Mouse (Mus musculus): Measurements from ENCODE around the gene Dgkh. TPM values are rescaled to one million over a fixed set of nuclear protein-coding genes. Genes with fewer than 3 reads are reported as not detected.

Gene Dgkh
- polyA plus RNA-seq, 1 experiment from 2014 or later = 2.8 TPM

DNA sequence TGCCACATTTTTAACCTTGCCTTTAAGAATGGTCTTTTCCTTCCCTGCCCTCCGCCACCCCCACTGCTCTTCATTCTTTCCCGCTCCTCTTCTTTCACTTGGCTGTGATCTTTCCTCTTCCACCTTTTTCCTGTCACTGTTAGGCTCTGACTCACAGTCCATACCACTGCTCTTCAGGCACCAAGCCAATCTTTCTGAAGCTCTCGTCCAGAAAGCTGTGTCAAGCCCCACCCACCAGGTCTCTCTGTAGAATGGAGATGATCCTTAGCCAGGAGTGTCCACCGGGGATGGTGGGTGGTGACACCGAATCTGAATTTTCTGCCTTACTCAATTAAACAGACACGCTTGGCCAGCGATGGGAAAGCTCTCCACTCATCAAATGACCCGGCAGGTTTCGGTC lies 58.0 kb downstream of the Dgkh start:
- no peak overlapping the region for H3K9ac ChIP-seq (ENCODE audit: low read length)
- H3K4me3 ChIP-seq (ENCODE audit: control insufficient read depth in 1 of 2, insufficient read depth in 1 of 2, low read depth in 1 of 2, low read length in 2 of 2) = no peak overlapping the region
- H3K27ac ChIP-seq (replicated peaks in 1 of 2; ENCODE audit: control insufficient read depth in 1 of 2, insufficient read depth in 1 of 2, low read depth in 2 of 2, low read length in 2 of 2) = no peak overlapping the region
- peaks cover 4 to 14% of the 10 kb centered on the region in 2 experiments for H3K4me1 ChIP-seq (ENCODE audit: control insufficient read depth in 2 of 2, insufficient read depth in 2 of 2, low read length in 2 of 2)
- no peaks in the 10 kb centered on the region for H3K27me3 ChIP-seq (ENCODE audit: control insufficient read depth, insufficient read depth, low read length)
- no peak for ATAC-seq (ENCODE audit: insufficient number of reproducible peaks, insufficient read depth, low FRiP score, low read depth)
- H3K9me3 ChIP-seq (ENCODE audit: control insufficient read depth, low read length) = no peaks in the 10 kb centered on the region
- WGBS = 68% methylated on average over 9 of the region's 9 CpGs
- no peak overlapping the region for H3K4me2 ChIP-seq (ENCODE audit: low read length)
- H3K36me3 ChIP-seq (ENCODE audit: control insufficient read depth, insufficient read depth, low read length) = no peaks in the 10 kb centered on the region

DNA sequence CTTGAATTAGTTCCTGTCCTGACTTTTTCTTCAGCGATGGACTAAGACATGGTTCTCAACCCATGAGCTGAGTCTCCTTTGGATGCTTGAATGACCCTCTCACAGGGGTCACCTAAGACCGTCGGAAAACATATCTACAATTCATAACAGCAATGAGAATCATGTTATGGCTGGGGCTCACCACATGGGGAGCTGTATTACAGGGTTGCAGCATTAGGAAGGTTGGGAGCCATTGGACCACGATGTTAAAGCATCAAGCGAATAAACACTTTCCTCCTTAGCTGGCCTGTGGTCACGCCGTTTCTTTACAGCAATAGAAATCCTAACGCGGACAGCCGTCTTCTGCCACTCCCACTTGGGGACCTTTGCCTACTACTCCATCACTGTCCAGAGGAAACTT lies 62.6 kb downstream of the Dgkh start:
- 75% methylated on average over 10 of the region's 10 CpGs for WGBS
- no peak overlapping the region for H3K4me3 ChIP-seq (ENCODE audit: control insufficient read depth in 1 of 2, insufficient read depth in 1 of 2, low read depth in 1 of 2, low read length in 2 of 2)
- H3K9me3 ChIP-seq (ENCODE audit: control insufficient read depth, low read length) = no peaks in the 10 kb centered on the region
- no peaks in the 10 kb centered on the region for H3K36me3 ChIP-seq (ENCODE audit: control insufficient read depth, insufficient read depth, low read length)
- H3K9ac ChIP-seq (ENCODE audit: low read length) = no peak overlapping the region
- no peaks in the 10 kb centered on the region for H3K27me3 ChIP-seq (ENCODE audit: control insufficient read depth, insufficient read depth, low read length)
- H3K4me1 ChIP-seq (ENCODE audit: control insufficient read depth in 2 of 2, insufficient read depth in 2 of 2, low read length in 2 of 2) = peaks cover 2 to 4% of the 10 kb centered on the region in 2 experiments; a peak in 1 of 4 replicates
- H3K27ac ChIP-seq (replicated peaks in 1 of 2; ENCODE audit: control insufficient read depth in 1 of 2, insufficient read depth in 1 of 2, low read depth in 2 of 2, low read length in 2 of 2) = no peak overlapping the region
- H3K4me2 ChIP-seq (ENCODE audit: low read length) = no peak overlapping the region
- no peak for ATAC-seq (ENCODE audit: insufficient number of reproducible peaks, insufficient read depth, low FRiP score, low read depth)

DNA sequence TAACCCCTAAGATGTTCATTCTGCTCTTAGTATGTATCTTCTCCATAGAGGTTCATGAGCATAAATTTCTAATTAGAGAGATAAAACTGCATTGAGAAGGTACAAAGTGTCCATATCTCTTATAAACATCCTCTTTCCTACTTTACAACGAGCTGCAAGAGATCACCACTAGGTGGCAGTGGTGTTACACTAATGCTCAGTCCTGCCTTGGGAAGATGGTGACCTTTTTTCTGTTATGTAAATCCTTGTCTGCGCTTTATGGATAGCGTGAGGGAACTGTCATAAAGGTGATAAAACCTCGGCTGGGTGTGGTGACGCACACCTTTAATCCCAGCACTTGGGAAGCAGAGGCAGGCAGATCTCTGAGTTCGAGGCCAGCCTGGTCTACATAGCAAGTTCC lies 64.3 kb downstream of the Dgkh start:
- Histone ChIP-seq H3K4me1 (ENCODE audit: control insufficient read depth in 2 of 2, insufficient read depth in 2 of 2, low read length in 2 of 2) (no peaks in the 10 kb centered on the region; a peak in 1 of 4 replicates), H3K4me2 (ENCODE audit: low read length) (no peak overlapping the region), H3K9me3 (ENCODE audit: control insufficient read depth, low read length) (no peaks in the 10 kb centered on the region), H3K27me3 (ENCODE audit: control insufficient read depth, insufficient read depth, low read length) (no peaks in the 10 kb centered on the region), H3K4me3 (ENCODE audit: control insufficient read depth in 1 of 2, insufficient read depth in 1 of 2, low read depth in 1 of 2, low read length in 2 of 2) (no peak overlapping the region), H3K36me3 (ENCODE audit: control insufficient read depth, insufficient read depth, low read length) (no peaks in the 10 kb centered on the region), H3K27ac (replicated peaks in 1 of 2; ENCODE audit: control insufficient read depth in 1 of 2, insufficient read depth in 1 of 2, low read depth in 2 of 2, low read length in 2 of 2) (no peak overlapping the region), H3K9ac (ENCODE audit: low read length) (no peak overlapping the region)
- ATAC-seq (ENCODE audit: insufficient number of reproducible peaks, insufficient read depth, low FRiP score, low read depth) = no peak
- WGBS = 18% methylated on average over 6 of the region's 6 CpGs

DNA sequence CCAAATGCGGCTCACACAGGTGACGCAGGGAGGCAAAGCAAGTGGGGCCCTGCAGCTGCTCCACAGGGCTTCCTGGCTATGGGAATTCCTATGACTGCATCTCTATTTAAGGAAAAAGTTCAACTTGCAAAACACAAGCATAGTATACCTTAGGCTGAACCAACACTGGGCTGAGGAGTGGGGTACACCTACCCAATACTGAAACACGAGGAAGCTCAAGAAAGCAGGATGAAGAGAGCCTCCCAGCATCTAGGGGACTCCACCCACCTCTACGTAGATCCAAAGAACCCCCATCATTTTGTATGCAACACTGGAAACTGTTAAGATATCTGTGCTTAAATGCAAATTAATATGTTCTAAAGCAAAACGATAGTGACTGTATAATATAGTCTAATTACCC lies 64.8 kb downstream of the Dgkh start:
- H3K9me3 ChIP-seq (ENCODE audit: control insufficient read depth, low read length) = no peaks in the 10 kb centered on the region
- H3K27me3 ChIP-seq (ENCODE audit: control insufficient read depth, insufficient read depth, low read length) = no peaks in the 10 kb centered on the region
- WGBS = 49% methylated on average over 5 of the region's 5 CpGs
- H3K36me3 ChIP-seq (ENCODE audit: control insufficient read depth, insufficient read depth, low read length) = no peaks in the 10 kb centered on the region
- H3K27ac ChIP-seq (replicated peaks in 1 of 2; ENCODE audit: control insufficient read depth in 1 of 2, insufficient read depth in 1 of 2, low read depth in 2 of 2, low read length in 2 of 2) = no peak overlapping the region
- no peak overlapping the region for H3K4me3 ChIP-seq (ENCODE audit: control insufficient read depth in 1 of 2, insufficient read depth in 1 of 2, low read depth in 1 of 2, low read length in 2 of 2)
- ATAC-seq (ENCODE audit: insufficient number of reproducible peaks, insufficient read depth, low FRiP score, low read depth) = no peak
- H3K4me1 ChIP-seq (ENCODE audit: control insufficient read depth in 2 of 2, insufficient read depth in 2 of 2, low read length in 2 of 2) = no peaks in the 10 kb centered on the region; a peak in 1 of 4 replicates
- no peak overlapping the region for H3K4me2 ChIP-seq (ENCODE audit: low read length)
- H3K9ac ChIP-seq (ENCODE audit: low read length) = no peak overlapping the region

DNA sequence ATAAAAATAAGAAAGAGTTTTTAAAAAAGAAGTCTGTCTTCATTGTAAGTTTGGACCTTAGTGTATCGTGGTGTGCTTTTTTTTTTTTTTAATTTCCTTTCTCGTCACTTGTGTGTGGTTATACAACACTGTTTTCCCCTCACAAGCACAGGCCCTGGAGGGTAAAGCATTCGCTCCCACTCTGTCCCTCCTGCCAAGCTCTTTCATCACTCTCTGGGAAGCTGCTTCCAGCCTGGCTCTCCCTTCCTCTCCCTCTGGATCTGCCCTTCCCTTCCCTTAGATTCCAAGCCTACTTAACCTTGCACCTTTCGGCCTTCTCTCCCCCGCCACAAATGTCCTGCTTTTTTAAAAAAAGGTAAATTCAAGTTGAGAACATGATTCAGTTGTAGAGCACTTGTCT lies 69.9 kb downstream of the Dgkh start:
- Histone ChIP-seq H3K27ac (replicated peaks in 1 of 2; ENCODE audit: control insufficient read depth in 1 of 2, insufficient read depth in 1 of 2, low read depth in 2 of 2, low read length in 2 of 2) (no peak overlapping the region), H3K4me3 (ENCODE audit: control insufficient read depth in 1 of 2, insufficient read depth in 1 of 2, low read depth in 1 of 2, low read length in 2 of 2) (no peak overlapping the region), H3K4me1 (ENCODE audit: control insufficient read depth in 2 of 2, insufficient read depth in 2 of 2, low read length in 2 of 2) (no peaks in the 10 kb centered on the region), H3K9ac (ENCODE audit: low read length) (no peak overlapping the region), H3K36me3 (ENCODE audit: control insufficient read depth, insufficient read depth, low read length) (no peaks in the 10 kb centered on the region), H3K4me2 (ENCODE audit: low read length) (no peak overlapping the region), H3K9me3 (ENCODE audit: control insufficient read depth, low read length) (peaks cover 5% of the 10 kb centered on the region; the same call in 1 of the 2 replicates), H3K27me3 (ENCODE audit: control insufficient read depth, insufficient read depth, low read length) (no peaks in the 10 kb centered on the region)
- 73% methylated on average over 5 of the region's 5 CpGs for WGBS
- ATAC-seq (ENCODE audit: insufficient number of reproducible peaks, insufficient read depth, low FRiP score, low read depth) = no peak

GRCm38 (mm10) chr14:78661462-78661861 lies 71.1 kb downstream of the Dgkh start:
- Histone ChIP-seq H3K27me3 (ENCODE audit: control insufficient read depth, insufficient read depth, low read length) (no peaks in the 10 kb centered on the region), H3K4me1 (ENCODE audit: control insufficient read depth in 2 of 2, insufficient read depth in 2 of 2, low read length in 2 of 2) (no peaks in the 10 kb centered on the region), H3K4me3 (ENCODE audit: control insufficient read depth in 1 of 2, insufficient read depth in 1 of 2, low read depth in 1 of 2, low read length in 2 of 2) (no peak overlapping the region), H3K27ac (replicated peaks in 1 of 2; ENCODE audit: control insufficient read depth in 1 of 2, insufficient read depth in 1 of 2, low read depth in 2 of 2, low read length in 2 of 2) (no peak overlapping the region), H3K4me2 (ENCODE audit: low read length) (no peak overlapping the region), H3K36me3 (ENCODE audit: control insufficient read depth, insufficient read depth, low read length) (no peaks in the 10 kb centered on the region), H3K9me3 (ENCODE audit: control insufficient read depth, low read length) (peaks cover 5% of the 10 kb centered on the region; the same call in 1 of the 2 replicates), H3K9ac (ENCODE audit: low read length) (no peak overlapping the region)
- 94% methylated on average over 14 of the region's 14 CpGs for WGBS
- ATAC-seq (ENCODE audit: insufficient number of reproducible peaks, insufficient read depth, low FRiP score, low read depth) = no peak

GRCm38 (mm10) chr14:78658697-78659096 lies 73.9 kb downstream of the Dgkh start:
- Histone ChIP-seq H3K4me2 (ENCODE audit: low read length) (no peak overlapping the region), H3K9me3 (ENCODE audit: control insufficient read depth, low read length) (peaks cover 5% of the 10 kb centered on the region; the same call in 1 of the 2 replicates), H3K9ac (ENCODE audit: low read length) (no peak overlapping the region), H3K27ac (replicated peaks in 1 of 2; ENCODE audit: control insufficient read depth in 1 of 2, insufficient read depth in 1 of 2, low read depth in 2 of 2, low read length in 2 of 2) (no peak overlapping the region), H3K36me3 (ENCODE audit: control insufficient read depth, insufficient read depth, low read length) (no peaks in the 10 kb centered on the region), H3K4me1 (ENCODE audit: control insufficient read depth in 2 of 2, insufficient read depth in 2 of 2, low read length in 2 of 2) (no peaks in the 10 kb centered on the region), H3K27me3 (ENCODE audit: control insufficient read depth, insufficient read depth, low read length) (no peaks in the 10 kb centered on the region), H3K4me3 (ENCODE audit: control insufficient read depth in 1 of 2, insufficient read depth in 1 of 2, low read depth in 1 of 2, low read length in 2 of 2) (no peak overlapping the region)
- WGBS = 95% methylated on average over 6 of the region's 6 CpGs
- ATAC-seq (ENCODE audit: insufficient number of reproducible peaks, insufficient read depth, low FRiP score, low read depth) = no peak

DNA sequence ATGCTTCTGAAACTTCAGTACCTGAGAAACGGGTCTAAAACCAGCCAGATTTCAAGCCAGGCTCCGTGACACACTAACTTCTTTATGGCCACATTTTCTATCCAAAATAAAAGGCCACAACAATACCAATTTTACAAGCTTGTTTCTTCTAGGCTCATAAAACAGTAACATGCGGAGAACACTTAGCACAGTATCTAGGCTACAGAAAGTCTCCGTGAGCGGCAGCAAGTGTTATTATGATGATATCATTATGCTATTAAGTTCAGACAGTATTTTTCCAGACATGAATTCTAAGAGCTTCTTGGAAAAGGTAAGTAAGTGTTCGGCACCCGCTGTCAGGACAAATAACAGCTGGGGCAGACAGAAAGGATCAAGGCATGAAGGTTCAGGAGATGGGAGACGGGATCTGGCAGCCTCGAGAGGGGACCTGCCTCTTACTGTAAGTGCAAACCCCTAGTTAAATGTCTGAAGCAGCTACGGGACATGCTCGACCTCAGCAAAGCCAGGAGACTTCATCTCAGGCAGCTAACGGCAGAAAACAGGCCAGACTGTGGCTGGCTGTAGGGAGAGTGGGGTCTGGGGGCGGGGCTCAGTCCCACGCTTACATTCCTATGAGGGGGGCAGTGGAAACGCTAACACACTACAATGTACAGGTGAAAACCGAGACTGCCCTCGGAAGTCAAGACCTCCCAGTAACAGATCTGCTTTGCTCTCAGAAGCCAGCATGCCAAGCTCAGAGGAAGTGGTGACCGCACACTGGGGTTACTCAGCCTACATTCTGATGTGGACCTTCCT lies 75.5 kb downstream of the Dgkh start:
- Histone ChIP-seq H3K4me1 (ENCODE audit: control insufficient read depth in 2 of 2, insufficient read depth in 2 of 2, low read length in 2 of 2) (no peaks in the 10 kb centered on the region), H3K9ac (ENCODE audit: low read length) (no peak overlapping the region), H3K36me3 (ENCODE audit: control insufficient read depth, insufficient read depth, low read length) (0 out of 2 replicates have a peak, but pooled peaks cover under 1% of the 10 kb centered on the region), H3K27me3 (ENCODE audit: control insufficient read depth, insufficient read depth, low read length) (no peaks in the 10 kb centered on the region), H3K4me3 (ENCODE audit: control insufficient read depth in 1 of 2, insufficient read depth in 1 of 2, low read depth in 1 of 2, low read length in 2 of 2) (no peak overlapping the region), H3K27ac (replicated peaks in 1 of 2; ENCODE audit: control insufficient read depth in 1 of 2, insufficient read depth in 1 of 2, low read depth in 2 of 2, low read length in 2 of 2) (no peak overlapping the region), H3K4me2 (ENCODE audit: low read length) (no peak overlapping the region), H3K9me3 (ENCODE audit: control insufficient read depth, low read length) (peaks cover 5% of the 10 kb centered on the region; the same call in 1 of the 2 replicates)
- no peak for ATAC-seq (ENCODE audit: insufficient number of reproducible peaks, insufficient read depth, low FRiP score, low read depth)
- WGBS = 84% methylated on average over 18 of the region's 18 CpGs
